Mouse (Mus musculus) cortical plate, adult 2 months (tissue): ENCODE data around the gene Emp2. TPM values are rescaled to one million over a fixed set of nuclear protein-coding genes. Genes with fewer than 3 reads are reported as not detected.
"Not testable (repeated sequence)": the region's sequence is repeated elsewhere in the genome, so short reads cannot be mapped to it uniquely, and the experiment has no call there.

Experiments used
- H3K27ac ChIP-seq: fragments of 200-500 bp; 2 replicates; pipeline ENCODE4 v1.5.1; 2012; ENCODE audit warnings: low read length, control low read depth, inconsistent platforms; ENCODE audit not compliant: insufficient read depth
- H3K4me1 ChIP-seq: fragments of 200-500 bp; 2 replicates; pipeline ENCODE4 v1.6.1; 2011; ENCODE audit warnings: low read length; ENCODE audit not compliant: control insufficient read depth, insufficient read depth
- H3K4me3 ChIP-seq: fragments of 200-500 bp; 2 replicates; pipeline ENCODE4 v1.5.1; 2011; ENCODE audit warnings: mild to moderate bottlenecking, low read length, control low read depth; ENCODE audit not compliant: insufficient read depth
- CTCF ChIP-seq: fragments of 200-500 bp; IDR thresholded peaks from 2 replicates; pipeline ENCODE4 v1.5.1; 2011; ENCODE audit warnings: mild to moderate bottlenecking, control low read depth, low read length; ENCODE audit not compliant: insufficient read depth; ENCODE audit errors: extremely low read depth
- POLR2A ChIP-seq: fragments of 200-500 bp; IDR thresholded peaks from 2 replicates; pipeline ENCODE4 v1.6.1; 2011; ENCODE audit warnings: mild to moderate bottlenecking, low read length, control low read depth; ENCODE audit not compliant: insufficient read depth; ENCODE audit errors: extremely low read depth
- polyA plus RNA-seq: library from polyadenylated mRNA; depleted of rRNA; stranded (reverse); fragments of >200 nt; gene quantifications from 2 replicates; pipeline ENCODE4 v1.2.3, GENCODE M21; 2012

The Emp2 gene
- polyA plus RNA-seq, 1 experiment: 18.2 TPM

GRCm38 (mm10) chr16:10306101-10306500 lies 7.7 kb downstream of the Emp2 start:
- Histone ChIP-seq H3K4me3 (no peak overlapping the region), H3K4me1 (no peaks in the 10 kb centered on the region), H3K27ac (no peak overlapping the region)
- no peak for TF ChIP-seq POLR2A
- no peak for TF ChIP-seq CTCF

GRCm38 (mm10) chr16:10301337-10301736 lies 12.4 kb downstream of the Emp2 start:
- no peak for TF ChIP-seq CTCF
- no peak for TF ChIP-seq POLR2A
- no peak overlapping the region for H3K27ac ChIP-seq

DNA sequence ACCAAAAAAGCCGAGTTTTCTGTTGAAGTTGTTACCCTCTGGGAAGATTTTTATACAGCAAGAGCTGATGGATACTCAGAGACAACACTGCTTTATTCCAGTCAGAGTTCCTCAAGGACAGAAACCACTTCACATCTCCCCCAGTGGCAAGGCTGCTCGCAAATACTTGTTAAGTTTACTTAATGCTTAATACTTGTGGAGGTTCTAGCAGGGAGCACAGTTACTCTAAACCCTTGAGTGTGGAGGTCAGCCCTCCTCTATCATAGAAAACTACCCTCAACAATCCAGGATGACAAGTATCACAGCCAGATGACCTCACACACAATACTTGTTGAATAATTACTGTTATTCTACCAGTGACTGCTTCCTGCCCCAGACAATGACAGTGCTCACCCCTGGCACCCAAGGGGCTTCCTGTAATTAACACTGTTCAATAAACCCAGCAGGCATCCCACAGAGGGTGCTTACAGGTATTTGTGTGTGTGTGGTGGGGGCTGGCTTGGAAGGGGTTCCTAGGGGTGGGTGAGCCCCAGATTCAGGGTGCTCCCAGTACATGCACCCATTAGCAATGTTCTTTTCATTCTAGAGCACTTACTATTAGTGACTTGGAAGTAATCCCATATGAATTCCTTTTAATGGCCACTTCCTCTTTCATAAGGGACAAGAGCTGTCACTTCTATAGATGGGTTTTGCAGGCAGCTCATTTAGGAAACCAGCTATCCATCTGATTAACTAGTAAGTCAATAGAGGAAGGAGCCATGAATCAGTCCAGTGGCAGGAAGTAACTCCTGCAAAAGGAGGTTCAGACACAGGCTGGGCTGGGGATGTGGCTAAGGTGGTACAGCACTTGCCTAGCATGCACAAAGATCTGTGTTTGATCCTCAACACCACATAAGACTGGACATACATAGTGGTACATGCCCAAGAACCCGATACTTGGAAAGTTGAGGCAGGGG lies 13.3 kb downstream of the Emp2 start:
- H3K4me1 ChIP-seq: no peaks in the 10 kb centered on the region
- H3K27ac ChIP-seq: no peak overlapping the region
- H3K4me3 ChIP-seq: no peak overlapping the region
- TF ChIP-seq CTCF (no peak), POLR2A (no peak)

More at GRCm38 (mm10) chr16:10301337-10301736, 12.4 kb downstream of the Emp2 start:
- H3K4me1 ChIP-seq: no peaks in the 10 kb centered on the region
- no peak overlapping the region for H3K4me3 ChIP-seq

DNA sequence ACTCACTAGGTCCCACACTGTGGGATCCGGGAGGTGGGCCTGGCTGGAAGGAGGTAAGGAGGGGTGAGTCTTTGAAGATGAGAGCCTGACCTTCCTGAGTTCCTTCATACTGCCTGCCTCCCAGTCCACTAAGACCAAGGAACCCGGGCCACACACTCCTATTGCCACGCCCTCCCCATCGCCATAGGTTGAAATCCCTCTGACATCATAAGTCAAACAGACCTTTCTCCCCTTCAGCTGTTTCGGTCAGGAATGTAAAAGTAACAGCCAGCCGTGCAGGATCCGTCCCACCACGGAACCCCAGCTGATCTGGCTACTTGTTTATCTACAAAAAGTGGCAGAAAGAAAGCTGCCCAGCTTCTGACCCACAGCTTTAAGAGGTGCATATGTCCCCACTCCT lies 14.1 kb downstream of the Emp2 start:
- H3K4me1 ChIP-seq: no peaks in the 10 kb centered on the region
- TF ChIP-seq CTCF: no peak
- TF ChIP-seq POLR2A: no peak
- H3K27ac ChIP-seq: no peak overlapping the region
- no peak overlapping the region for H3K4me3 ChIP-seq

DNA sequence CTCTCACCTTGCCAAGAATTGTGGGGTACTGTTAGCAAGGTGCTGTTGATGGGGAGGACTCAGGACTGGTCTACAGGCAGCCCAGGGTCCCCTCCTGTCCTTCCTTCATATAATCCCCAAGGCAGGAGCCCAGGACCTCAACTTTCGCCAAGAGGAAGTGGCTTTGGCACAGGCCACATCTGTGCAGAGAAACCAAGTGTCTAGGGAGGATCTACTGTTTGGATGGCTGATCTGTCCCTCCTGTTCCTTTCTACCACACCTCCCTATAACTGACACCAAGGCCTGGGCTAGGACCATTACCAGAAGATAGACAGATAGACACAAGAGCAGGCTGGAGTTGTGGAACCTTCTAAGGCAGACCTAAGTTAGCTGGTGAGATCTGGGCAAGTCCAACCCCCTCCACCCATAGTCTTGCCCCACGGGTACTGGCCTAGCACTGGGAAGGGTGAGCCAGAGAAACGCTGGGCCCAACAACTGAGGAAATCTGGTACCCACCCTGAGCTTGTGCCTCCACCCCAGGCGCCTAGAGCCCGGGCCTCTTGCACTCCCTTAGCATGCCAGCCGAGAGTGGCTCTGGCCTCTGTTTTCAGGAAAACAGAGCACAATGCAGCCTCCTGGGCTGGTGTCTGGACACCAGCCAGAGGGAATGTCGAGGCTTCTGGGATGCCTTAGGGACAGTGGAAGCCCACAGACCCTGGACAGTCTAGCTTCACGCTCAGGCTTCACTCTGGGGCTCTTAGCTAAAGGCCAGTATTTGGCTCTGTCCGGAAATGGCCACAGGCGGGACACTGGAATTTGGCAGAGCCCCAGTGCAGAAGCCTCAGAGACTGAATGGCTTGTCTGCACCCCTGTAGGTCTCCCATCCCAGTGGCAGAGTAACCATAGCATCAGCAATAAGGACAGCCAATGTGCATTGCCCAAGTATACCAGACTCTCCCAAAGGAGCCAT lies 15.8 kb downstream of the Emp2 start:
- no peak overlapping the region for H3K27ac ChIP-seq
- H3K4me1 ChIP-seq: no peaks in the 10 kb centered on the region
- H3K4me3 ChIP-seq: no peak overlapping the region
- TF ChIP-seq POLR2A (no peak), CTCF (no peak)

GRCm38 (mm10) chr16:10288115-10288514 lies 25.7 kb downstream of the Emp2 start:
- Histone ChIP-seq H3K4me1 (peaks cover 3% of the 10 kb centered on the region; the same call in 1 of the 2 replicates), H3K27ac (no peak overlapping the region), H3K4me3 (no peak overlapping the region)
- TF ChIP-seq CTCF: no peak
- no peak for TF ChIP-seq POLR2A

DNA sequence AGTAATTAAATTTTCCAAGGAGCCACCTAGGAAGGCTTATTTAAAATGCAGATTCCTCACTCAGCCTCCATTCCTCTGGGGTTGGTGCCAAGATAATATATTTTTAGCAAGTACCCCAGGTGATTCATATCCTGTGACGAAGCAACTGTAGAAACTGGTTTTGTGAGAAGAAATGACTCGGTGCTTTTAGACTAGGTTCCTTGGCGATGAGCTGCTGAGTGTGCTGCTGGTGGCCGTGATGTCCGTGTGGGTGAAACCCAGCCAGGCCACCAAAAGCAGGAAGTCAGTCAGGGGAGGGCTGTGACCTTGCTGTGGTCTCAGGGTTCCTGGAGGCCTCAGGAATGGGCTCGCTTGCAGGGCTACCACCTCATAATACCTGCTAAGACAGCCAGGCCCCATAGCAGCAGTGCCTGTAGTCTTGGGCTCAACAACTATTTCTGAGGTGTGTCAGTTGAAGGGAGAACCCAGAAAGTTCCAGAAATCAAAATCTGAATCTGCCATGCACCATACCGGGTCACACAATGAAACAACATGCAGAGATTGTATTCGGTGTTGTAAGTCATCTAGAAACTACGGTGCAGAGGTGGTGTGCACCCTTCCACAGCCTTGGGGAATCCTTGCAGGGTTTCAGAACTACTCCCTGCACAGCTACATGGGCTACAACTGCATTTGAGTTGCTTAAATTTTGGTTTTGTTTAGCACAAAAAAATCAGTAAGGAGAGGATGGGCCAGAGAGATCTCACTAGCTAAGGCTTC lies 27.1 kb downstream of the Emp2 start:
- Histone ChIP-seq H3K4me1 (peaks cover 3% of the 10 kb centered on the region; the same call in 1 of the 2 replicates), H3K27ac (peak overlapping the region; percentile 4; the same call in 1 of the 2 replicates), H3K4me3 (no peak overlapping the region)
- no peak for TF ChIP-seq CTCF
- 0 out of 2 replicates have a peak, but pooled peaks have one; percentile 25 for TF ChIP-seq POLR2A

DNA sequence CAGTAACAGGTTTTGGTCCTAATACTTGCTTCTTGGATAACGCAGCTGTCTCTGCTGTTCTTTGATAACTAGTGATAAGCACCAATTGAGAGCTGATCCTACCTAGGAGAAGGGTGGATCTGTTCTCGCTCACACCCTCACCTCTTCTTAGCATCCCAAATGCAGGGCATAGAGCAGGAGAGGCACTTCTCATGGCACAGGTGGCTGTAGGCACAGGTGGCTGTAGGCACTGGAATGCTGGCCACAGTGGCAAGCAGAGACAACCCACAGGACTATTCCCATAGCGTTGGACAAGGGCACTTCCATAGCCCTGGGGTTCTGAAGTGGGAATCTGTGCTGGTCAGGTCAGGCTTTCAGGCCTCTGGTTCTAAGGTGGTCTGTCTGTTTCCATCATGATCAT lies 31.9 kb downstream of the Emp2 start:
- Histone ChIP-seq H3K27ac (no peak overlapping the region), H3K4me3 (no peak overlapping the region), H3K4me1 (peaks cover 2% of the 10 kb centered on the region; the same call in 1 of the 2 replicates)
- no peak for TF ChIP-seq CTCF
- TF ChIP-seq POLR2A: no peak

DNA sequence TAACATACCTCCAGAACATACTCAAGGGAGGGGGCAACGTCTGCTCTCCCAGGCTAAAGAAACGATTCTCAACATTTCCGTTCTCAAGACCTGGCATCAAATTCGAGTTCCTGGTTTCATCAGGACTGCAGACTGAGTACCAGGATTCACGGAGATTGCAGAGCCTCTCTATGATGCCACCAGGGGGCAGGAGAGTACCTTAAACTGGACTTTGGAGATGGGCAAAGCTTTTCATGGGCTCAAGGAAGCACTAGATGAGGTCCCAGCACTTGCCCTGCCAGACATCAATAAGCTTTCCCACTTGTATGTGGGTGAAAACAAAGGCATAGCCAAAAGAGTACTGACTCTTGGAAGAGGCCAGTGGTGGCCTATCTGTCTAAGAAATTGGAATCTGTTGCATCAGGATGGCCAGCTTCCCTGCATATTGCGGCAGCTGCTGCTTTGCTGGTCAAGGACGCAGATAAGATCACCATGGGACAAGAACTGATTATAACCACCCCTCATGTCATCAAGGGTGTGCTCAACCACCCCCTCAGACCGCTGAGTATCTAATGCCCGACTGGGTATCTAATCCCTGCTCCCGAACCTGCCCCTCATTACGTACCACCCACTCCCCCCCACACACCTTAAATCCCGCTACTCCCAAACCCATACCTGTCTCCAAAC lies 33.3 kb downstream of the Emp2 start:
- H3K27ac ChIP-seq: no peak overlapping the region
- H3K4me3 ChIP-seq: no peak overlapping the region
- TF ChIP-seq POLR2A (no peak), CTCF (peak; percentile 89)
- no peaks in the 10 kb centered on the region for H3K4me1 ChIP-seq

GRCm38 (mm10) chr16:10276778-10277177 lies 37.0 kb downstream of the Emp2 start:
- H3K4me3 ChIP-seq, H3K4me1 ChIP-seq, H3K27ac ChIP-seq: not testable (repeated sequence)
